Mouse (Mus musculus): ENCODE results near the gene Astn1. TPM values are rescaled to one million over a fixed set of nuclear protein-coding genes. Genes with fewer than 3 reads are reported as not detected.

The Astn1 gene
- total RNA-seq, 2 experiments from 2014 or later: 182 to 189 TPM

- DNase-seq (ENCODE audit: low spot score in 2 of 2): peak in 1 of 2 experiments; percentile 12
Observed at GRCm38 (mm10) chr1:158732868-158733496, 370.9 kb downstream of the Astn1 start.

- no peak for DNase-seq (ENCODE audit: low spot score in 2 of 2)
Observed at GRCm38 (mm10) chr1:158739132-158739919, 377.3 kb downstream of the Astn1 start.

- DNase-seq (ENCODE audit: low spot score in 2 of 2): no peak
Observed at GRCm38 (mm10) chr1:158740161-158740766, 378.2 kb downstream of the Astn1 start.

GRCm38 (mm10) chr1:158740949-158741348 is 378.9 kb downstream of the Astn1 start:
- DNase-seq (ENCODE audit: low spot score in 2 of 2): no peak

Small RNA genes lying within 50 kb of the gene (microRNA-seq; reads per million reads assigned to microRNA genes)
- gene Mir488: 301 to 359 reads per million in 2 experiments

Other genes with a start within 250 kb of the Astn1 start
- gene Brinp2, start 5.9 kb upstream of the Astn1 start, total RNA-seq (2021): 100 to 1,000 TPM in 1 of 2 experiments, 10 to 100 TPM in 1; 99.6 to 101 TPM